Mouse (Mus musculus): Measurements from ENCODE around the gene Sun3.

Sun3 gene

GRCm38 (mm10) chr11:8978154-8978553 is 70.6 kb downstream of the Sun3 start:
- DNase-seq, result no peak

- DNase-seq, result no peak
Measured at GRCm38 (mm10) chr11:8973166-8973565, 75.6 kb downstream of the Sun3 start, which contains the start of gene Pkd1l1. Gene Pkd1l1 (minus strand): TSS chr11:8973266.

GRCm38 (mm10) chr11:8972093-8972492 is 76.7 kb downstream of the Sun3 start:
- DNase-seq, result no peak

GRCm38 (mm10) chr11:8970509-8970908 is 78.3 kb downstream of the Sun3 start:
- DNase-seq, result no peak

- no peak for DNase-seq
Measured at GRCm38 (mm10) chr11:8968094-8968493, 80.7 kb downstream of the Sun3 start.

Data from kidney, adult 18-20 months (tissue).